Mouse (Mus musculus) urinary bladder, postnatal 36 days (tissue): ENCODE measurements around the gene Prss22.
"Not testable (repeated sequence)": the region's sequence is repeated elsewhere in the genome, so short reads cannot be mapped to it uniquely, and the experiment has no call there.

Experiments
- DNase-seq, 2 experiments: peaks; one replicate each; pipeline ENCODE4 v3.0.0; 2022; ENCODE audit warnings: low spot score in 2 of 2, mixed read lengths in 1 of 2

Prss22 gene

DNA sequence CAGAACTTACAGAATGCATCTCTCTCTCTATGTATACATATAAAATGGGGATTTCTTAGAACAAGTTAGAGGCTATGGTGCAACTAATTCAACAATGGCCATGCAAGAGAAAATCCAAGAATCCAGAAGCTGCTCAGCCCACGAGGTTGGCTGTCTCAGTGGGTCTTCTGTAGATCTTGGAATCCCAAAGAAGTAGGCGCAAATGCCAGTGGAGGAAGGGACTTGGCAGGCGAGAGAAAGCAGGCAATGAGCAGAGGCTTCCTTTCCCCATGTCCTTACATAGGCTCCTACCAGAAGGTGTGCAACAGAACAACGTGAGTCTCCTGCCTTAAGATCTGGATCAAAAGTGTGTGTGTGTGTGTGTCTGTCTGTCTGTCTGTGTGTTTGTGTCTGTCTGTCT is 50.4 kb downstream of the Prss22 start:
- not testable (repeated sequence) for DNase-seq
